Mouse (Mus musculus) lung, adult 2 months (tissue): ENCODE results near the gene Cdh20.

ENCODE experiments used
- CTCF ChIP-seq: fragments of 200-500 bp; IDR thresholded peaks from 2 replicates; pipeline ENCODE4 v1.5.1; 2011; ENCODE audit warnings: mild to moderate bottlenecking, low read length, control low read depth; ENCODE audit not compliant: insufficient read depth
- POLR2A ChIP-seq: fragments of 200-500 bp; IDR thresholded peaks from 2 replicates; pipeline ENCODE4 v1.6.1; 2011; ENCODE audit warnings: low read depth, mild to moderate bottlenecking, control low read depth, low read length, borderline replicate concordance; ENCODE audit errors: extremely low read depth

- TF ChIP-seq POLR2A: no peak
- TF ChIP-seq CTCF: no peak
These were observed 38.9 kb downstream of the Cdh20 start for GRCm38 (mm10) chr1:104807214-104807613.
